Mouse (Mus musculus): ENCODE measurements around the gene Nrcam. TPM values are rescaled to one million over a fixed set of nuclear protein-coding genes. Genes with fewer than 3 reads are reported as not detected.

The Nrcam gene
- polyA plus RNA-seq, 1 experiment from 2014 or later = 139 TPM

- 23% methylated on average over 6 of the region's 6 CpGs for WGBS
- peak; percentile 81 for ATAC-seq
- no peak overlapping the region for H3K27ac ChIP-seq (ENCODE audit: low read length)
- no peak overlapping the region for H3K9ac ChIP-seq (replicated peaks; ENCODE audit: low read depth, low read length)
- H3K4me2 ChIP-seq (ENCODE audit: low read length) = no peak overlapping the region
- H3K36me3 ChIP-seq (ENCODE audit: control insufficient read depth, insufficient read depth) = no peaks in the 10 kb centered on the region
- H3K9me3 ChIP-seq (ENCODE audit: control insufficient read depth, low read length) = no peaks in the 10 kb centered on the region
- no peak overlapping the region for H3K4me3 ChIP-seq (replicated peaks; ENCODE audit: low read length)
- no peaks in the 10 kb centered on the region for H3K27me3 ChIP-seq (replicated peaks; ENCODE audit: control insufficient read depth, insufficient read depth, low read length)
- H3K4me1 ChIP-seq (replicated peaks; ENCODE audit: control insufficient read depth, insufficient read depth, low read length) = peaks cover 13% of the 10 kb centered on the region
Measured at GRCm38 (mm10) chr12:44479260-44480030, 150.8 kb downstream of the Nrcam start.

- Histone ChIP-seq H3K4me1 (replicated peaks; ENCODE audit: control insufficient read depth, insufficient read depth, low read length) (peaks cover 13% of the 10 kb centered on the region), H3K36me3 (ENCODE audit: control insufficient read depth, insufficient read depth) (no peaks in the 10 kb centered on the region), H3K27me3 (replicated peaks; ENCODE audit: control insufficient read depth, insufficient read depth, low read length) (no peaks in the 10 kb centered on the region), H3K4me2 (ENCODE audit: low read length) (no peak overlapping the region), H3K9ac (replicated peaks; ENCODE audit: low read depth, low read length) (no peak overlapping the region), H3K4me3 (replicated peaks; ENCODE audit: low read length) (no peak overlapping the region), H3K9me3 (ENCODE audit: control insufficient read depth, low read length) (no peaks in the 10 kb centered on the region), H3K27ac (ENCODE audit: low read length) (no peak overlapping the region; the same call in 1 of the 2 replicates)
- WGBS = 23% methylated on average over 2 of the region's 2 CpGs
- ATAC-seq = peak; percentile 73
Measured at GRCm38 (mm10) chr12:44480031-44480419, 151.3 kb downstream of the Nrcam start.

GRCm38 (mm10) chr12:44481415-44481814 lies 152.7 kb downstream of the Nrcam start:
- 25% methylated on average over 3 of the region's 3 CpGs for WGBS
- no peaks in the 10 kb centered on the region for H3K27me3 ChIP-seq (replicated peaks; ENCODE audit: control insufficient read depth, insufficient read depth, low read length)
- H3K4me3 ChIP-seq (replicated peaks; ENCODE audit: low read length) = no peak overlapping the region
- peaks cover 13% of the 10 kb centered on the region for H3K4me1 ChIP-seq (replicated peaks; ENCODE audit: control insufficient read depth, insufficient read depth, low read length)
- H3K9ac ChIP-seq (replicated peaks; ENCODE audit: low read depth, low read length) = no peak overlapping the region
- no peak overlapping the region for H3K4me2 ChIP-seq (ENCODE audit: low read length)
- no peak overlapping the region for H3K27ac ChIP-seq (ENCODE audit: low read length)
- H3K9me3 ChIP-seq (ENCODE audit: control insufficient read depth, low read length) = no peaks in the 10 kb centered on the region
- H3K36me3 ChIP-seq (ENCODE audit: control insufficient read depth, insufficient read depth) = no peaks in the 10 kb centered on the region
- peak; percentile 49; the same call in 1 of the 2 replicates for ATAC-seq

DNA sequence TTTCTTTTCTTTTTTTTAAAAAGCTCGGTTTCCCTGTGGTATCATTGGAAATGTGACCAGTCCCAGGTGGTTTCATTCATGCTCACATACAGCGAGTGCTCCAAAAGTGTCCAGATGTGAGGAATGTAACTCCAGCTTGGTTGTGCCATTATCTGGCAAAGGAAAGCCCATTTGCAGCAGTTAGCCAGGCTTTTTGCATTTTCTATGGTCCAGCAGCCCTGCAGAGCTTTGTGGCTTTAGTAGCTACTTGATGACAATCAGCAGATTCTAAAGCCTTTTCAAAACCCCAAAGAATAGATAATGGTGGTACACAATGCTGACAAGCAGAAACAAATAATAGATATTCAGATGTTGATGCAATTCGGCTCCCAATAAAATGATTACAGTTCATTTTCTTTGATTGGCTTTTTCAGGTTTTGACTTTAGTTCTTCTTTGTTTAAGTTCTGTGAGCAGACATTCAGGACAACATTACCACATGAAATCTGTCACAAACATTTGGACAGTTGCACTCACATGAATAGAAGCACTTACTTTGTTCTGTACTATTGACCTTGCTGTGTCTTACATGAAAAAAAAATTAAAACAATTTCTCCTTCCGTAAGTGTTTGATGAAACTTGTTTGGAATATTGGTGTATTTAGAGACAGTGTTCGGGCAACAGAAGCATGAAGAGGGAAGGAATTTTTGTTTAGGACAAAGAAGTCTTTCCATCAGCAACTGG lies 164.2 kb downstream of the Nrcam start:
- Histone ChIP-seq H3K9ac (replicated peaks; ENCODE audit: low read depth, low read length) (no peak overlapping the region), H3K27me3 (replicated peaks; ENCODE audit: control insufficient read depth, insufficient read depth, low read length) (no peaks in the 10 kb centered on the region), H3K4me2 (ENCODE audit: low read length) (no peak overlapping the region), H3K4me1 (replicated peaks; ENCODE audit: control insufficient read depth, insufficient read depth, low read length) (peaks cover 3% of the 10 kb centered on the region), H3K4me3 (replicated peaks; ENCODE audit: low read length) (no peak overlapping the region), H3K27ac (ENCODE audit: low read length) (no peak overlapping the region), H3K36me3 (ENCODE audit: control insufficient read depth, insufficient read depth) (no peaks in the 10 kb centered on the region), H3K9me3 (ENCODE audit: control insufficient read depth, low read length) (no peaks in the 10 kb centered on the region)
- whole genome bisulfite sequencing = 31% methylated on average over 5 of the region's 5 CpGs
- 0 out of 2 replicates have a peak, but pooled peaks have one; percentile 23 for ATAC-seq

DNA sequence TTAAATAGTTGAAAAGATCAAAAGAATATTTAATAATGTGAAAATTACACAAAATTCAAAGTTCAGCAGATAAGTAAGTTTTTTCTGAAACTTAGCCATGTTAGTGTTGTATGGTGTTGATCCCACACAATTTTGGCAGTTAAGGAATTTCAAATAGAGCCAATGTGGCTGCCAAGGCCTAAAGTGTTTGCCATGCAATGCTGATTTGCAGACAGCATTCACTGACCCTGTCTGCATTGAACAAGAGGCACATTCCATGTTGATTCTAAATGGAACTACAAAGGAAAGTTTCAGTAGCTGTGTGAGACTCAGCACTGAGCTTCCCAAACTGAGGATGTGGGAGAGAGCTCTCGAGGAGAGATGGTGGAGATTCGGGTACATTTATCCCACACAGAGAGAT lies 169.1 kb downstream of the Nrcam start:
- WGBS = 61% methylated on average over 2 of the region's 2 CpGs
- Histone ChIP-seq H3K9ac (replicated peaks; ENCODE audit: low read depth, low read length) (no peak overlapping the region), H3K27me3 (replicated peaks; ENCODE audit: control insufficient read depth, insufficient read depth, low read length) (no peaks in the 10 kb centered on the region), H3K4me1 (replicated peaks; ENCODE audit: control insufficient read depth, insufficient read depth, low read length) (peaks cover 23% of the 10 kb centered on the region), H3K9me3 (ENCODE audit: control insufficient read depth, low read length) (no peaks in the 10 kb centered on the region), H3K27ac (ENCODE audit: low read length) (no peak overlapping the region), H3K36me3 (ENCODE audit: control insufficient read depth, insufficient read depth) (no peaks in the 10 kb centered on the region), H3K4me2 (ENCODE audit: low read length) (no peak overlapping the region), H3K4me3 (replicated peaks; ENCODE audit: low read length) (no peak overlapping the region)
- no peak for ATAC-seq

DNA sequence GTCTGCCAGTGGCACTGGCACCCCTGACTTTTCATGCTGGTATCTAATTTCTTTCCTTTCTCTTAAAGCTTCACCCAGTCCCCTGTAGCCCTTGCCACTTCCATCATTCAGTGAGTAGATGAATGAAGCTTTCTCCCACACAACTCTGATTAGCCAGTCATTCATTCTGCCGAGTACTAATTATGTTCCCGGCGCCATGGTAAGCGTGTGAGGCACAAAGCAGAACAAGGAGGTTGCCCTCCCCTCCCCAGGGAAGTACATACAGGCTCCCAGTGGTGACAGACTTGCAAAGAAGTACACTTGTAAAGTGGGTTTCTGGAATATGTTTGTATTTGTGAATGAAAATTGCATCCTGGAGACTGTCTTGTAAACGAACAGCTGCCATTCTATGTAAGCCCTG lies 170.2 kb downstream of the Nrcam start:
- Histone ChIP-seq H3K4me3 (replicated peaks; ENCODE audit: low read length) (no peak overlapping the region), H3K9me3 (ENCODE audit: control insufficient read depth, low read length) (no peaks in the 10 kb centered on the region), H3K9ac (replicated peaks; ENCODE audit: low read depth, low read length) (no peak overlapping the region), H3K27me3 (replicated peaks; ENCODE audit: control insufficient read depth, insufficient read depth, low read length) (no peaks in the 10 kb centered on the region), H3K4me2 (ENCODE audit: low read length) (no peak overlapping the region; the same call in 1 of the 2 replicates), H3K36me3 (ENCODE audit: control insufficient read depth, insufficient read depth) (no peaks in the 10 kb centered on the region), H3K4me1 (replicated peaks; ENCODE audit: control insufficient read depth, insufficient read depth, low read length) (peaks cover 22% of the 10 kb centered on the region), H3K27ac (ENCODE audit: low read length) (0 out of 2 replicates have a peak overlapping the region, but pooled peaks have one; percentile 20)
- ATAC-seq = peak; percentile 91
- WGBS = under 1% methylated on average over 5 of the region's 5 CpGs

DNA sequence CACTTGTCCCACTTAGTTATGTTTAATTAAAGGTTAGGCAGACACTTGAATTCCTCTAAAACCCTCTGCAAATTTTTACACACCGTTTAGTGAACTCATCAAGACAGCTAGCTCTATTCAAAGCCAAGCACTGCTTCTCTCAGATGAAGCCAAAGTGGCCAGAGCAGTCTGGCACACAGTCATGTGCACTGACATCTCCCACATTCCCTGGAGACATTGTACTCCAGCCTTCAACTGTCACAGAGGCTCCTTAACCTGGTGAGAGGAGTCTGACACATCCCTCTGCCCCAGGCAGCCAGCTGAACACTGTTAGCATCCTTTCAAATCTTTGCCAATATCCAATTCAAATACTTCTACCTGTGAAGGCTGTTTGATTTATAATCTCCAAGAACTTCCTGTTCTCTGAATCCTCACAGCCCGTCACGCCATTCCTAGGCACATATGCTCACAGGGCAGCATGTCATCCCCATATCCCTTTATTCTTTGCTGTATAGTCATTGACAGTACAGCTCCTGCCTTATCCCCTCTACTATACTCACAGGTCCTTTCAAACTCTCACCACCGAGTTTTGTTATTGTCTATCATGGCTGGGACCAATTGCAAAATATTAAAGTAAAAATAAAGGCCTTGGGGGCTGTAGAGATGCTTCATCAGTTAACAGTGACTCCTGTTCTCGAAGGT lies 173.3 kb downstream of the Nrcam start:
- WGBS = 44% methylated on average over 5 of the region's 5 CpGs
- H3K4me3 ChIP-seq (replicated peaks; ENCODE audit: low read length) = no peak overlapping the region
- ATAC-seq = no peak
- no peak overlapping the region for H3K4me2 ChIP-seq (ENCODE audit: low read length)
- H3K9me3 ChIP-seq (ENCODE audit: control insufficient read depth, low read length) = no peaks in the 10 kb centered on the region
- 0 out of 2 replicates have a peak overlapping the region, but pooled peaks have one; percentile 12 for H3K27ac ChIP-seq (ENCODE audit: low read length)
- H3K27me3 ChIP-seq (replicated peaks; ENCODE audit: control insufficient read depth, insufficient read depth, low read length) = no peaks in the 10 kb centered on the region
- no peak overlapping the region for H3K9ac ChIP-seq (replicated peaks; ENCODE audit: low read depth, low read length)
- H3K4me1 ChIP-seq (replicated peaks; ENCODE audit: control insufficient read depth, insufficient read depth, low read length) = peaks cover 22% of the 10 kb centered on the region
- H3K36me3 ChIP-seq (ENCODE audit: control insufficient read depth, insufficient read depth) = no peaks in the 10 kb centered on the region

DNA sequence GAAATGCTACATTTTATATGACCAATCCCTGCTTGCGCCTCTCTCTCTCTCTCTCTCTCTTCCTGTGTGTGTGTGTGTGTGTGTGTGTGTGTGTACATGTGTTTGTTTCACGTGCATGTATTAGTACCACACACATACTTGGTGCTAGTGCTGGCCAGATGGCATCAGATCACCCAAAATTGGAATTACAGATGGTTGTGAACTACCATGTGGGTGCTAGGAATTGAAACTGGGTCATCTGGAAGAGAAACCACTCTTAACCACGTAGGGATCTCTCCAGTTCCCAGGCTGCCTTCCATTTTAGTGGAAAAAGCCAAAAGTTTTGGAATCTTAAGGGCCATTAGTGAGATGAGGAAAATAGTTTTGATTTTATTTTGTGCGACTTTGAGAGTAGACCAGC lies 175.1 kb downstream of the Nrcam start:
- Histone ChIP-seq H3K9me3 (ENCODE audit: control insufficient read depth, low read length) (no peaks in the 10 kb centered on the region), H3K4me2 (ENCODE audit: low read length) (no peak overlapping the region), H3K4me1 (replicated peaks; ENCODE audit: control insufficient read depth, insufficient read depth, low read length) (peaks cover 14% of the 10 kb centered on the region), H3K36me3 (ENCODE audit: control insufficient read depth, insufficient read depth) (no peaks in the 10 kb centered on the region), H3K9ac (replicated peaks; ENCODE audit: low read depth, low read length) (no peak overlapping the region), H3K27me3 (replicated peaks; ENCODE audit: control insufficient read depth, insufficient read depth, low read length) (no peaks in the 10 kb centered on the region), H3K27ac (ENCODE audit: low read length) (no peak overlapping the region), H3K4me3 (replicated peaks; ENCODE audit: low read length) (no peak overlapping the region)
- 73% methylated on average over 4 of the region's 4 CpGs for WGBS
- no peak for ATAC-seq

- Histone ChIP-seq H3K9ac (replicated peaks; ENCODE audit: low read depth, low read length) (no peak overlapping the region), H3K36me3 (ENCODE audit: control insufficient read depth, insufficient read depth) (no peaks in the 10 kb centered on the region), H3K27ac (ENCODE audit: low read length) (no peak overlapping the region), H3K27me3 (replicated peaks; ENCODE audit: control insufficient read depth, insufficient read depth, low read length) (no peaks in the 10 kb centered on the region), H3K4me3 (replicated peaks; ENCODE audit: low read length) (no peak overlapping the region), H3K4me2 (ENCODE audit: low read length) (no peak overlapping the region), H3K4me1 (replicated peaks; ENCODE audit: control insufficient read depth, insufficient read depth, low read length) (no peaks in the 10 kb centered on the region), H3K9me3 (ENCODE audit: control insufficient read depth, low read length) (no peaks in the 10 kb centered on the region)
- WGBS = 73% methylated on average over 3 of the region's 3 CpGs
- ATAC-seq = no peak
Measured at GRCm38 (mm10) chr12:44508635-44509034, 179.9 kb downstream of the Nrcam start.
